Mouse (Mus musculus) lung, postnatal 0 days (tissue): Measurements from ENCODE around the gene Ociad2. TPM values are rescaled to one million over a fixed set of nuclear protein-coding genes. Genes with fewer than 3 reads are reported as not detected.

ENCODE experiments used
- ATAC-seq: fragments of 200-750 bp; cut with Nextera tagmentation; 2 replicates; pipeline ENCODE4 v1.8.0; 2017; ENCODE audit warnings: moderate library complexity
- DNase-seq: peaks from one replicate; pipeline ENCODE4 v3.0.0-alpha.2; 2016; ENCODE audit warnings: low spot score
- H3K27ac ChIP-seq: fragments of 300-500 bp; sonication (generic); 2 replicates; pipeline ENCODE4 v1.5.1; 2014; ENCODE audit warnings: antibody characterized with exemption, mild to moderate bottlenecking, low read length, mixed read lengths
- H3K27me3 ChIP-seq: fragments of 300-500 bp; sonication (generic); replicated peaks from 2 replicates; pipeline ENCODE4 v1.6.1; 2014; ENCODE audit warnings: low read length, mixed read lengths; ENCODE audit not compliant: insufficient read depth
- H3K36me3 ChIP-seq: fragments of 300-500 bp; sonication (generic); 2 replicates; pipeline ENCODE4 v1.6.1; 2014; ENCODE audit warnings: low read length, mixed read lengths; ENCODE audit not compliant: insufficient read depth
- H3K4me1 ChIP-seq: fragments of 300-500 bp; sonication (generic); 2 replicates; pipeline ENCODE4 v1.6.1; 2014; ENCODE audit warnings: antibody characterized with exemption, low read depth, low read length, mixed read lengths; ENCODE audit not compliant: insufficient read depth
- H3K4me2 ChIP-seq: fragments of 300-500 bp; sonication (generic); replicated peaks from 2 replicates; pipeline ENCODE4 v1.6.1; 2014; ENCODE audit warnings: low read depth, mild to moderate bottlenecking, low read length, moderate library complexity, mixed read lengths
- H3K4me3 ChIP-seq: fragments of 300-500 bp; sonication (generic); 2 replicates; pipeline ENCODE4 v1.5.1; 2014; ENCODE audit warnings: low read depth, low read length
- H3K9ac ChIP-seq: fragments of 300-500 bp; sonication (generic); replicated peaks from 2 replicates; pipeline ENCODE4 v1.6.1; 2014; ENCODE audit warnings: low read depth, mild to moderate bottlenecking
- H3K9me3 ChIP-seq: fragments of 300-500 bp; sonication (generic); 2 replicates; pipeline ENCODE4 v1.6.1; 2016; ENCODE audit warnings: low read length, mixed read lengths
- CTCF ChIP-seq: IDR thresholded peaks from 2 replicates; pipeline ENCODE4 v1.5.1; 2016; ENCODE audit warnings: antibody characterized with exemption, mild to moderate bottlenecking
- EP300 ChIP-seq: IDR thresholded peaks from 2 replicates; pipeline ENCODE4 v1.6.1; 2016; ENCODE audit warnings: antibody characterized with exemption, mild to moderate bottlenecking, control low read depth
- WGBS: fragments of 180-500 bp; shearing (Covaris S2); extraction: QIAGEN DNeasy Blood & Tissue Kit; methylation state at CpG from one replicate; pipeline ENCODE4 v1.1.7; 2014; 5-methylcytosine and 5-hydroxymethylcytosine counted together
- polyA plus RNA-seq: library from polyadenylated mRNA; unstranded; fragments of >200 nt; fragmentation: Nextera tagmentation; extraction: Ambion mirVana; gene quantifications from 2 replicates; pipeline ENCODE4 v1.2.1, GENCODE M21; 2015

Gene Ociad2
- polyA plus RNA-seq, 1 experiment from 2014 or later: 47.2 TPM

GRCm38 (mm10) chr5:73359134-73359751 lies 18.4 kb upstream of the Ociad2 start:
- TF ChIP-seq EP300 (no peak), CTCF (no peak)
- 67% methylated on average over 6 of the region's 6 CpGs for WGBS
- no peaks in the 10 kb centered on the region for H3K36me3 ChIP-seq
- no peak overlapping the region for H3K4me3 ChIP-seq
- H3K9ac ChIP-seq: no peak overlapping the region
- no peaks in the 10 kb centered on the region for H3K9me3 ChIP-seq
- DNase-seq (no peak), ATAC-seq (no peak)
- peak overlapping the region; percentile 17; the same call in 1 of the 2 replicates for H3K4me2 ChIP-seq
- no peak overlapping the region for H3K27ac ChIP-seq
- no peaks in the 10 kb centered on the region for H3K4me1 ChIP-seq
- no peaks in the 10 kb centered on the region for H3K27me3 ChIP-seq

DNA sequence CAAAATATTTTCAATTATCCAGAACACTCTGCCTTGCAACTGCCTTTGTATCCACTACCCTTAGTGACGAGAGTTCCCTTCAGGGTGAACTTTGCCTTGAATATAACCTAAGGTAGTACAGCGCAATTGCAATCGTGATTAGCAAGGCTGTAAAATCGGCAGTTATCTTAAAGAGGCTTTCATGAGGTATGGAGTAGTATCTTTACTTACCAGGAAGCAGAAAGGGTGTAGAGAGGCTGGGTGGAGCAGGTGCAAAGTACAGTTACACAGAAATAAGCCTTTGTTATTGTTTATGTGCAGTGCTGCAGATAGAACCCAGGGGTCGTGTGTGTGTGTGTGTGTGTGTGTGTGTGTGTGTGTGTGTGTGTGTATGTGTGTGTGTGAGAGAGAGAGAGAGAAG lies 14.6 kb upstream of the Ociad2 start:
- Histone ChIP-seq H3K9me3 (no peaks in the 10 kb centered on the region), H3K27me3 (no peaks in the 10 kb centered on the region), H3K4me1 (no peaks in the 10 kb centered on the region), H3K4me3 (no peak overlapping the region), H3K36me3 (no peaks in the 10 kb centered on the region), H3K27ac (no peak overlapping the region), H3K9ac (no peak overlapping the region), H3K4me2 (no peak overlapping the region)
- TF ChIP-seq CTCF: no peak
- TF ChIP-seq EP300: no peak
- 61% methylated on average over 5 of the region's 5 CpGs for WGBS
- ATAC-seq: no peak
- DNase-seq: no peak

- DNase-seq (no peak), ATAC-seq (no peak)
- 56% methylated on average over 3 of the region's 3 CpGs for WGBS
- H3K36me3 ChIP-seq: no peaks in the 10 kb centered on the region
- H3K27me3 ChIP-seq: no peaks in the 10 kb centered on the region
- H3K9me3 ChIP-seq: no peaks in the 10 kb centered on the region
- no peak overlapping the region for H3K9ac ChIP-seq
- H3K4me1 ChIP-seq: no peaks in the 10 kb centered on the region
- H3K4me2 ChIP-seq: no peak overlapping the region
- H3K4me3 ChIP-seq: no peak overlapping the region
- TF ChIP-seq CTCF (no peak), EP300 (no peak)
- no peak overlapping the region for H3K27ac ChIP-seq
These were observed 13.2 kb upstream of the Ociad2 start for GRCm38 (mm10) chr5:73353978-73354377.

- no peak overlapping the region for H3K9ac ChIP-seq
- H3K4me2 ChIP-seq: no peak overlapping the region
- no peaks in the 10 kb centered on the region for H3K27me3 ChIP-seq
- no peaks in the 10 kb centered on the region for H3K9me3 ChIP-seq
- no peak for TF ChIP-seq EP300
- no peak for TF ChIP-seq CTCF
- no peaks in the 10 kb centered on the region for H3K36me3 ChIP-seq
- no peak overlapping the region for H3K4me3 ChIP-seq
- 32% methylated on average over 7 of the region's 7 CpGs for WGBS
- DNase-seq (no peak), ATAC-seq (no peak)
- H3K27ac ChIP-seq: no peak overlapping the region
- H3K4me1 ChIP-seq: no peaks in the 10 kb centered on the region
These were observed 12.7 kb upstream of the Ociad2 start for GRCm38 (mm10) chr5:73353519-73353918.

GRCm38 (mm10) chr5:73351796-73352195 lies 11.0 kb upstream of the Ociad2 start:
- Histone ChIP-seq H3K36me3 (no peaks in the 10 kb centered on the region), H3K4me1 (no peaks in the 10 kb centered on the region), H3K4me3 (no peak overlapping the region), H3K27me3 (no peaks in the 10 kb centered on the region), H3K27ac (no peak overlapping the region), H3K9me3 (no peaks in the 10 kb centered on the region), H3K4me2 (no peak overlapping the region), H3K9ac (no peak overlapping the region)
- 96% methylated on average over 1 of the region's 1 CpGs for WGBS
- no peak for ATAC-seq
- TF ChIP-seq EP300 (no peak), CTCF (no peak)
- no peak for DNase-seq

- TF ChIP-seq CTCF (no peak), EP300 (no peak)
- no peaks in the 10 kb centered on the region for H3K9me3 ChIP-seq
- WGBS: 59% methylated on average over 5 of the region's 5 CpGs
- H3K36me3 ChIP-seq: no peaks in the 10 kb centered on the region
- no peaks in the 10 kb centered on the region for H3K27me3 ChIP-seq
- ATAC-seq (no peak), DNase-seq (no peak)
- H3K9ac ChIP-seq: no peak overlapping the region
- H3K4me2 ChIP-seq: no peak overlapping the region
- H3K4me1 ChIP-seq: no peaks in the 10 kb centered on the region
- no peak overlapping the region for H3K4me3 ChIP-seq
- no peak overlapping the region for H3K27ac ChIP-seq
These were observed 8.7 kb upstream of the Ociad2 start for GRCm38 (mm10) chr5:73349514-73349913.

DNA sequence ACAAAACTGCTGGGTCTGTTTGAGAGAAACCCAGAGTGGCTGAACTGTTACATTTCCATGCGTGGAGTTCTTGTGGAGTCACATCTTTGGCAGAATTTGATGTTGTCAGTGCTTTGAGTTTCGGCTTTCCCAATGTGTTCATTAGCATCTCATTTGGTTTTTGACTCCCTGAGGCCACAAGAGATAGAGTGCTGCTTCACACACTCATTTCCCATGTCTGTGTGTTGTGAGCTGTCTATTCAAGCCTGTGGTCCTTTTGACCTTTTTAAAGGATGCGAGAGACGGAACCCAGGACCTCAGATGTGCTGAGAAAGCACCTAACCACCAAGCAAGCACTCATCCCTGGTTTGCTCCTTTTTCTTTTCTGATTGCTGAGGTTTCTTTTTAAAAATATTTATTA lies 4.4 kb upstream of the Ociad2 start:
- H3K4me2 ChIP-seq: no peak overlapping the region
- no peaks in the 10 kb centered on the region for H3K27me3 ChIP-seq
- H3K36me3 ChIP-seq: no peaks in the 10 kb centered on the region
- H3K4me1 ChIP-seq: no peaks in the 10 kb centered on the region
- TF ChIP-seq EP300: no peak
- no peak for TF ChIP-seq CTCF
- no peak overlapping the region for H3K9ac ChIP-seq
- no peak for ATAC-seq
- DNase-seq: no peak
- H3K4me3 ChIP-seq: no peak overlapping the region
- 88% methylated on average over 4 of the region's 4 CpGs for WGBS
- no peak overlapping the region for H3K27ac ChIP-seq
- H3K9me3 ChIP-seq: no peaks in the 10 kb centered on the region
